Mouse (Mus musculus): Measurements from ENCODE around the gene Adamts3.

The Adamts3 gene

GRCm38 (mm10) chr5:89816610-89817009, 66.5 kb downstream of the Adamts3 start:
- no peak for DNase-seq (ENCODE audit: low spot score in 2 of 2)

- no peak for DNase-seq (ENCODE audit: low spot score in 2 of 2)
These were observed 68.6 kb downstream of the Adamts3 start for GRCm38 (mm10) chr5:89814552-89814951.

- no peak for DNase-seq (ENCODE audit: low spot score in 2 of 2)
These were observed 82.8 kb downstream of the Adamts3 start for GRCm38 (mm10) chr5:89800181-89800816.

- DNase-seq (ENCODE audit: low spot score in 2 of 2): no peak
These were observed 89.4 kb downstream of the Adamts3 start for GRCm38 (mm10) chr5:89793706-89794105.

- no peak for DNase-seq (ENCODE audit: low spot score in 2 of 2)
These were observed 98.5 kb downstream of the Adamts3 start for GRCm38 (mm10) chr5:89784635-89785034.

- no peak for DNase-seq (ENCODE audit: low spot score in 2 of 2)
These were observed 103.3 kb downstream of the Adamts3 start for GRCm38 (mm10) chr5:89779823-89780222.

GRCm38 (mm10) chr5:89778610-89779009, 104.5 kb downstream of the Adamts3 start:
- DNase-seq (ENCODE audit: low spot score in 2 of 2): no peak

- DNase-seq (ENCODE audit: low spot score in 2 of 2): no peak
These were observed 105.7 kb downstream of the Adamts3 start for GRCm38 (mm10) chr5:89777411-89777810.

GRCm38 (mm10) chr5:89770655-89771355, 112.3 kb downstream of the Adamts3 start:
- DNase-seq (ENCODE audit: low spot score in 2 of 2): no peak

- no peak for DNase-seq (ENCODE audit: low spot score in 2 of 2)
These were observed 119.6 kb downstream of the Adamts3 start for GRCm38 (mm10) chr5:89763189-89764187.

GRCm38 (mm10) chr5:89760368-89760767, 122.8 kb downstream of the Adamts3 start:
- no peak for DNase-seq (ENCODE audit: low spot score in 2 of 2)

- DNase-seq (ENCODE audit: low spot score in 2 of 2): no peak
These were observed 131.3 kb downstream of the Adamts3 start for GRCm38 (mm10) chr5:89751836-89752235.

GRCm38 (mm10) chr5:89748185-89748884, 134.8 kb downstream of the Adamts3 start:
- DNase-seq (ENCODE audit: low spot score in 2 of 2): no peak

- DNase-seq (ENCODE audit: low spot score in 2 of 2): no peak
These were observed 135.9 kb downstream of the Adamts3 start for GRCm38 (mm10) chr5:89747149-89747659.

GRCm38 (mm10) chr5:89745112-89745511, 138.0 kb downstream of the Adamts3 start:
- no peak for DNase-seq (ENCODE audit: low spot score in 2 of 2)

- no peak for DNase-seq (ENCODE audit: low spot score in 2 of 2)
These were observed 148.4 kb downstream of the Adamts3 start for GRCm38 (mm10) chr5:89734759-89735158.

GRCm38 (mm10) chr5:89730411-89730810, 152.7 kb downstream of the Adamts3 start:
- DNase-seq (ENCODE audit: low spot score in 2 of 2): no peak

- no peak for DNase-seq (ENCODE audit: low spot score in 2 of 2)
These were observed 155.0 kb downstream of the Adamts3 start for GRCm38 (mm10) chr5:89728117-89728516.

GRCm38 (mm10) chr5:89727497-89728057, 155.6 kb downstream of the Adamts3 start:
- no peak for DNase-seq (ENCODE audit: low spot score in 2 of 2)

GRCm38 (mm10) chr5:89714552-89714951, 168.6 kb downstream of the Adamts3 start:
- DNase-seq (ENCODE audit: low spot score in 2 of 2): no peak
